Mouse (Mus musculus) hindbrain, embryonic 12.5 days (tissue): ENCODE results near the gene Bbs2. TPM values are rescaled to one million over a fixed set of nuclear protein-coding genes. Genes with fewer than 3 reads are reported as not detected.
"Not testable (repeated sequence)": the region's sequence is repeated elsewhere in the genome, so short reads cannot be mapped to it uniquely, and the experiment has no call there.

Source experiments
- ATAC-seq: fragments of 200-750 bp; cut with Nextera tagmentation; 2 replicates; pipeline ENCODE4 v1.8.0; 2017; ENCODE audit warnings: moderate TSS enrichment; ENCODE audit not compliant: low FRiP score
- H3K27ac ChIP-seq: fragments of 300-500 bp; sonication (generic); 2 replicates; pipeline ENCODE4 v1.5.1; 2016; ENCODE audit warnings: mild to moderate bottlenecking
- H3K27me3 ChIP-seq: fragments of 300-500 bp; sonication (generic); 2 replicates; pipeline ENCODE4 v1.6.1; 2016; ENCODE audit warnings: mild to moderate bottlenecking
- H3K36me3 ChIP-seq: fragments of 300-500 bp; sonication (generic); 2 replicates; pipeline ENCODE4 v1.6.1; 2016; ENCODE audit warnings: mild to moderate bottlenecking
- H3K4me1 ChIP-seq: fragments of 300-500 bp; sonication (generic); 2 replicates; pipeline ENCODE4 v1.6.1; 2016
- H3K4me2 ChIP-seq: fragments of 300-500 bp; sonication (generic); replicated peaks from 2 replicates; pipeline ENCODE4 v1.6.1; 2016; ENCODE audit warnings: mild to moderate bottlenecking
- H3K4me3 ChIP-seq: fragments of 300-500 bp; sonication (generic); 2 replicates; pipeline ENCODE4 v1.5.1; 2016; ENCODE audit warnings: mild to moderate bottlenecking
- H3K9ac ChIP-seq: fragments of 300-500 bp; sonication (generic); 2 replicates; pipeline ENCODE4 v1.6.1; 2016; ENCODE audit warnings: mild to moderate bottlenecking, moderate library complexity
- H3K9me3 ChIP-seq: fragments of 300-500 bp; sonication (generic); replicated peaks from 2 replicates; pipeline ENCODE4 v1.6.1; 2016; ENCODE audit warnings: mild to moderate bottlenecking
- WGBS: fragments of 180-500 bp; shearing (Covaris S2); methylation state at CpG from one replicate; pipeline ENCODE4 v1.1.7; 2016; 5-methylcytosine and 5-hydroxymethylcytosine counted together
- polyA plus RNA-seq: library from polyadenylated mRNA; unstranded; fragments of >200 nt; fragmentation: Nextera tagmentation; extraction: Ambion mirVana; gene quantifications from 2 replicates; pipeline ENCODE4 v1.2.1, GENCODE M21; 2016

Bbs2 gene
- polyA plus RNA-seq, 1 experiment from 2014 or later, result 22.9 TPM

- H3K4me2 ChIP-seq, result no peak overlapping the region
- 86% methylated on average over 9 of the region's 9 CpGs for WGBS
- peaks cover 11% of the 10 kb centered on the region; the same call in 1 of the 2 replicates for H3K4me1 ChIP-seq
- no peak for ATAC-seq
- H3K4me3 ChIP-seq, result no peak overlapping the region
- H3K9ac ChIP-seq, result no peak overlapping the region
- no peak overlapping the region for H3K27ac ChIP-seq
- 0 out of 2 replicates have a peak, but pooled peaks cover 6% of the 10 kb centered on the region for H3K36me3 ChIP-seq
- H3K9me3 ChIP-seq, result no peaks in the 10 kb centered on the region
- no peaks in the 10 kb centered on the region for H3K27me3 ChIP-seq
These were observed 5.9 kb downstream of the Bbs2 start for GRCm38 (mm10) chr8:94092848-94093247.

GRCm38 (mm10) chr8:94089715-94090114, 9.0 kb downstream of the Bbs2 start:
- Histone ChIP-seq H3K36me3 (peaks cover 23% of the 10 kb centered on the region), H3K4me3 (no peak overlapping the region), H3K9ac (no peak overlapping the region), H3K4me1 (no peaks in the 10 kb centered on the region), H3K27me3 (no peaks in the 10 kb centered on the region), H3K4me2 (no peak overlapping the region), H3K9me3 (no peaks in the 10 kb centered on the region), H3K27ac (no peak overlapping the region)
- whole genome bisulfite sequencing, result 65% methylated on average over 6 of the region's 6 CpGs
- no peak for ATAC-seq

DNA sequence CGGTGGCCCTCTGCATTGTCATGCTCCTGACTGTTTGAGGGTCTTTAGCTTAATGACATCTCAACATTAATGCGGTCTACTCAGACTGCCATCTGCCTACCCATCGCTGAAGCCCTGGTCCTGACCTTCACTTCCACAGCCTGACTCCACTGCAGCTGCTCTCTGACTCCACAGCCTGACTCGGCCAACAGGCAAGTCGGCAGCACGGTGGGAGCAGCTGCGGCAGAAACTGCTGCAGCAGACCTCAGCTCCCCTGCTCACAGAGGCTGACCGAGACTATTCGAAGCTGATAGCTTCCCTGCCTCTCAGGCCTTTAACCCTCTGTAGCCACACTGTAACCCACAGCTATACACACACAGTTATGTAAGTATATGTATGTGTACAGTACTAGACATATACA, 10.8 kb downstream of the Bbs2 start:
- H3K27me3 ChIP-seq, result no peaks in the 10 kb centered on the region
- no peak overlapping the region for H3K4me2 ChIP-seq
- ATAC-seq, result no peak
- no peak overlapping the region for H3K4me3 ChIP-seq
- no peak overlapping the region for H3K9ac ChIP-seq
- 80% methylated on average over 9 of the region's 9 CpGs for WGBS
- H3K4me1 ChIP-seq, result no peaks in the 10 kb centered on the region
- no peaks in the 10 kb centered on the region for H3K9me3 ChIP-seq
- peaks cover 23% of the 10 kb centered on the region for H3K36me3 ChIP-seq
- H3K27ac ChIP-seq, result no peak overlapping the region

DNA sequence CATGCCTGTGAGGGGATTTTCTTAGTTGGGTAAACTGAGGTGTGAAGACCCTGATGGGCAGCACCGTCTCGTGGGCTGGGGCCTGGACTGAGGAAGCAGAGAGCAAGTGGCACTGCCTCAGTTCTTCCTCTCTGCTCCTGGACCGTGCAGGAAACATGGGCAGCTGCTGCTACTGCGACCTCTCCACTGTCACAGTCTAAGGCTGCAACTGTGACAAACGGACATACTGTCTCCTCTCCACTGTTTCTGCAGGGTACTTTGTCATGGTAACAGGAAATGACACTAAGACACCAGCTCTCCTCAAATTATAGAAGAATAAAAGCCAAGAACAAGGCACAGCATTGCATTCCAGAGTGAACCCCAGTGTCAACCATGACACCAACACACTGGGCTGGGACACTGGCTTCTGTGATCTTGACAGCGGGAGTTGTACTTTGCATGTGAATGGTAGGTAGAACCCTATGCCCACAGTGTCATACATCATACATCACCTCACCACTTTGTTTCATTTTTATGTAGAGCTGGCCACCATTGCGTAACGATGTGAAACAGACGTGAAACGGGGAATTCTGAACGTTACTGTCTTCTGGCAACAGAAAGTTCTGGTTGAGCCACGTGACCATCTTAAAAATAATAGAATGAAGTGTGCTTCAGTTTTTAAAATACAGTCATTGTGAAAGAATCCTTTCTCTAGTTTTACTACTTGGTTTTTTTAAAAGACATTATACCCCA, 22.1 kb downstream of the Bbs2 start:
- Histone ChIP-seq H3K4me3 (no peak overlapping the region), H3K9ac (no peak overlapping the region), H3K36me3 (peaks cover 61% of the 10 kb centered on the region), H3K27me3 (no peaks in the 10 kb centered on the region), H3K9me3 (no peaks in the 10 kb centered on the region), H3K4me2 (no peak overlapping the region), H3K4me1 (no peaks in the 10 kb centered on the region), H3K27ac (no peak overlapping the region)
- WGBS, result 72% methylated on average over 12 of the region's 12 CpGs
- ATAC-seq, result no peak

- no peak overlapping the region for H3K4me3 ChIP-seq
- H3K9ac ChIP-seq, result no peak overlapping the region
- ATAC-seq, result no peak
- H3K36me3 ChIP-seq, result peaks cover 30% of the 10 kb centered on the region
- no peaks in the 10 kb centered on the region for H3K9me3 ChIP-seq
- no peaks in the 10 kb centered on the region for H3K27me3 ChIP-seq
- WGBS, result 94% methylated on average over 7 of the region's 7 CpGs
- no peak overlapping the region for H3K4me2 ChIP-seq
- H3K4me1 ChIP-seq, result peaks cover 9% of the 10 kb centered on the region
- no peak overlapping the region for H3K27ac ChIP-seq
These were observed 29.9 kb downstream of the Bbs2 start for GRCm38 (mm10) chr8:94068793-94069192.

- Histone ChIP-seq H3K9ac (no peak overlapping the region), H3K9me3 (no peaks in the 10 kb centered on the region), H3K36me3 (peaks cover 46% of the 10 kb centered on the region), H3K27me3 (no peaks in the 10 kb centered on the region), H3K4me3 (no peak overlapping the region), H3K4me1 (peaks cover 9% of the 10 kb centered on the region), H3K27ac (peak overlapping the region; percentile 62), H3K4me2 (no peak overlapping the region)
- peak; percentile 96 for ATAC-seq
- 25% methylated on average over 11 of the region's 11 CpGs for WGBS
These were observed 32.4 kb downstream of the Bbs2 start for GRCm38 (mm10) chr8:94066121-94066863.

- WGBS, result 62% methylated on average over 6 of the region's 6 CpGs
- Histone ChIP-seq H3K9ac (no peak overlapping the region), H3K27ac (no peak overlapping the region), H3K36me3 (peaks cover 52% of the 10 kb centered on the region), H3K4me1 (no peaks in the 10 kb centered on the region), H3K9me3 (no peaks in the 10 kb centered on the region), H3K4me3 (no peak overlapping the region), H3K27me3 (no peaks in the 10 kb centered on the region), H3K4me2 (no peak overlapping the region)
- ATAC-seq, result no peak
These were observed 41.4 kb downstream of the Bbs2 start for GRCm38 (mm10) chr8:94057157-94057854.

GRCm38 (mm10) chr8:94052696-94053095, 46.0 kb downstream of the Bbs2 start:
- H3K27me3 ChIP-seq, result no peaks in the 10 kb centered on the region
- peaks cover 35% of the 10 kb centered on the region for H3K36me3 ChIP-seq
- H3K4me3 ChIP-seq, result no peak overlapping the region
- H3K27ac ChIP-seq, result no peak overlapping the region
- H3K9ac ChIP-seq, result no peak overlapping the region
- WGBS, result 84% methylated on average over 12 of the region's 12 CpGs
- H3K4me1 ChIP-seq, result no peaks in the 10 kb centered on the region
- no peak overlapping the region for H3K4me2 ChIP-seq
- no peaks in the 10 kb centered on the region for H3K9me3 ChIP-seq
- ATAC-seq, result no peak

- Histone ChIP-seq H3K4me1 (no peaks in the 10 kb centered on the region), H3K9ac (no peak overlapping the region), H3K27ac (no peak overlapping the region), H3K27me3 (no peaks in the 10 kb centered on the region), H3K4me2 (no peak overlapping the region), H3K9me3 (no peaks in the 10 kb centered on the region), H3K4me3 (no peak overlapping the region), H3K36me3 (peaks cover 21% of the 10 kb centered on the region)
- ATAC-seq, result no peak
- WGBS, result 99% methylated on average over 2 of the region's 2 CpGs
These were observed 50.9 kb downstream of the Bbs2 start for GRCm38 (mm10) chr8:94047845-94048244.

GRCm38 (mm10) chr8:94037806-94038205, 60.9 kb downstream of the Bbs2 start:
- Histone ChIP-seq H3K4me1 (peaks cover 24% of the 10 kb centered on the region), H3K36me3 (0 out of 2 replicates have a peak, but pooled peaks cover 4% of the 10 kb centered on the region), H3K9me3 (no peaks in the 10 kb centered on the region), H3K27me3 (no peaks in the 10 kb centered on the region), H3K9ac (peak overlapping the region; percentile 70), H3K4me2 (peak overlapping the region; percentile 77), H3K4me3 (peak overlapping the region; percentile 69), H3K27ac (no peak overlapping the region)
- 11% methylated on average over 15 of the region's 15 CpGs for WGBS
- no peak for ATAC-seq

- Histone ChIP-seq H3K27ac (peak within 1 kb of the TSS; percentile 76), H3K36me3 (0 out of 2 replicates have a peak, but pooled peaks cover 4% of the 10 kb centered on the region), H3K9ac (peak within 1 kb of the TSS; percentile 70), H3K9me3 (no peaks in the 10 kb centered on the region), H3K4me2 (peak within 1 kb of the TSS; percentile 86), H3K27me3 (no peaks in the 10 kb centered on the region), H3K4me3 (peak within 1 kb of the TSS; percentile 69), H3K4me1 (peaks cover 24% of the 10 kb centered on the region)
- ATAC-seq, result peak; percentile 98
- under 1% methylated on average over 41 of the region's 41 CpGs for WGBS
These were observed 61.7 kb downstream of the Bbs2 start, which contains the start of the genes Nudt21 and Ogfod1 for GRCm38 (mm10) chr8:94036944-94037524. Gene Nudt21, minus strand, starts transcription at chr8:94037031. Gene Ogfod1, plus strand, starts transcription at chr8:94037198.

- Histone ChIP-seq H3K4me1 (peaks cover 24% of the 10 kb centered on the region), H3K27ac (peak overlapping the region; percentile 76), H3K9ac (peak overlapping the region; percentile 68), H3K4me2 (peak overlapping the region; percentile 86), H3K4me3 (peak overlapping the region; percentile 69)
- ATAC-seq, result peak; percentile 95
- not testable (repeated sequence) for H3K27me3 ChIP-seq, H3K36me3 ChIP-seq, H3K9me3 ChIP-seq
- under 1% methylated on average over 27 of the region's 32 CpGs for WGBS
These were observed 62.2 kb downstream of the Bbs2 start for GRCm38 (mm10) chr8:94036541-94036940.
